20 mouse cellular contexts compared by ENCODE assay signal in the genomic region with DNA sequence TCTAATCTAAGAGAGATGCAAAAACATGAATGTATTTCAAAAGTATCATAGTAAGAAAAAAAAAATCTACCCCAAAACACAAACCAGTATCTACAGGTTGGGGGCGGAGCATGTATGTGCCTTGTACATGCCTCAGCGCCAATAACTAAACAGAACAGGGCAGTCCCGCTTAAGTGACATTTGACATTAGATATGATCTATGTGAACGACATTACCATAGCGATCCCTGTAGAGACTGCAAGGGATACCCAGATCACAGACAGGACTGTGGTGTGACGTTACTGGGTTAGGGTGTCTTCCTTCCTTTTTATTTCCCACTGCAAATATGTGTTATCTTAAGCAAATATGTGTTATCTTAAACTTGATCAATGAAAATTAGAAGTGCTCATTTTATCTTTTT. TPM values are rescaled to one million over a fixed set of nuclear protein-coding genes. Genes with fewer than 3 reads are reported as not detected.
DNase-seq lines count a peak whose midpoint lies in the region; ATAC-seq and TF ChIP-seq lines count a peak whose summit lies in the region.
"Had no signal": no experiment of that assay in that cellular context is flagged by ENCODE, and none has a peak within 500 bp of the region (broad histone marks: within the 10 kb centered on the region; RNA-seq: fewer than 3 reads in every experiment).

No protein-coding gene starts in this region.

- H3K36me3 ChIP-seq in heart, postnatal 0 days (replicated peaks; ENCODE audit: control insufficient read depth, insufficient read depth, low read length), result no peaks in the 10 kb centered on the region
- no peaks in the 10 kb centered on the region for H3K36me3 ChIP-seq in heart, embryonic 10.5 days
- no peaks in the 10 kb centered on the region for H3K36me3 ChIP-seq in liver, embryonic 15.5 days (replicated peaks)
- no peaks in the 10 kb centered on the region for H3K36me3 ChIP-seq in forebrain, embryonic 16.5 days (ENCODE audit: control insufficient read depth, insufficient read depth)
- H3K36me3 ChIP-seq: embryonic facial prominence, embryonic 10.5 days; hindbrain, embryonic 10.5 days; neural tube, embryonic 12.5 days had no signal

- no peak overlapping the region for H3K9ac ChIP-seq in heart, postnatal 0 days (replicated peaks; ENCODE audit: low read depth, low read length)
- H3K9ac ChIP-seq in liver, embryonic 15.5 days, result no peak overlapping the region
- no peak overlapping the region for H3K9ac ChIP-seq in forebrain, embryonic 16.5 days (replicated peaks; ENCODE audit: low read depth, low read length)
- H3K9ac ChIP-seq: neural tube, embryonic 12.5 days had no signal

- WGBS in heart, postnatal 0 days, result 65% methylated on average over 6 of the region's 6 CpGs
- WGBS in heart, embryonic 10.5 days, result 66% methylated on average over 6 of the region's 6 CpGs
- 39% methylated on average over 6 of the region's 6 CpGs for WGBS in liver, embryonic 15.5 days (ENCODE audit: insufficient replicate concordance)
- 90% methylated on average over 6 of the region's 6 CpGs for WGBS in forebrain, embryonic 16.5 days

- H3K4me3 ChIP-seq in heart, postnatal 0 days (ENCODE audit: low read depth, low read length), result no peak overlapping the region
- H3K4me3 ChIP-seq in heart, embryonic 10.5 days, result no peak overlapping the region
- H3K4me3 ChIP-seq in liver, embryonic 15.5 days (replicated peaks), result no peak overlapping the region
- H3K4me3 ChIP-seq in forebrain, embryonic 16.5 days (replicated peaks; ENCODE audit: low read length), result no peak overlapping the region
- H3K4me3 ChIP-seq: neural tube, embryonic 12.5 days had no signal

- H3K4me2 ChIP-seq in heart, postnatal 0 days (ENCODE audit: low read depth, low read length), result peak overlapping the region; percentile 48; the same call in 1 of the 2 replicates
- H3K4me2 ChIP-seq in liver, embryonic 15.5 days, result peak overlapping the region; percentile 64
- H3K4me2 ChIP-seq in forebrain, embryonic 16.5 days (ENCODE audit: low read length), result no peak overlapping the region

- no peak for ATAC-seq in heart, postnatal 0 days (ENCODE audit: insufficient read depth, low read depth)
- no peak for ATAC-seq in liver, embryonic 15.5 days (ENCODE audit: insufficient read depth)
- ATAC-seq in forebrain, embryonic 16.5 days, result no peak
- ATAC-seq: Patski had no signal

- no peak for DNase-seq in heart, postnatal 0 days (ENCODE audit: low spot score)
- DNase-seq in heart, embryonic 10.5 days (ENCODE audit: low spot score), result no peak
- peak; percentile 74 for DNase-seq in CD4-positive helper T cell, adult 2 months (ENCODE audit: low read depth, low spot score)
- DNase-seq in T-cell, adult 2 months (ENCODE audit: low spot score), result peak; percentile 17
- DNase-seq in thymus, postnatal 10 days (ENCODE audit: low spot score in 2 of 2), result no peak
- DNase-seq in left cerebral cortex, adult 11 months (ENCODE audit: low spot score), result no peak
- DNase-seq: adrenal gland, postnatal 14 days; cerebellum, adult 11 months; cerebellum, adult 9-11 months; gastrocnemius, postnatal 25 days; lung, postnatal 10 days; midbrain, embryonic 14.5 days; right cerebral cortex, postnatal 25 days had no signal

- 0 out of 2 replicates have a peak, but pooled peaks cover 2% of the 10 kb centered on the region for H3K4me1 ChIP-seq in heart, postnatal 0 days (ENCODE audit: control insufficient read depth, insufficient read depth)
- H3K4me1 ChIP-seq in heart, embryonic 10.5 days, result peaks cover 19% of the 10 kb centered on the region
- peaks cover 74% of the 10 kb centered on the region for H3K4me1 ChIP-seq in liver, embryonic 15.5 days (replicated peaks)
- H3K4me1 ChIP-seq in forebrain, embryonic 16.5 days (replicated peaks; ENCODE audit: control insufficient read depth, insufficient read depth, low read length), result peaks cover 2% of the 10 kb centered on the region
- H3K4me1 ChIP-seq: neural tube, embryonic 12.5 days had no signal

- TF ChIP-seq CTCF in heart, postnatal 0 days (IDR thresholded peaks at IDR 0.05; ENCODE audit: low read depth), result no peak

- no peak overlapping the region for H3K27ac ChIP-seq in heart, postnatal 0 days (ENCODE audit: low read depth)
- no peak overlapping the region for H3K27ac ChIP-seq in heart, embryonic 10.5 days
- no peak overlapping the region for H3K27ac ChIP-seq in liver, embryonic 15.5 days (replicated peaks)
- no peak overlapping the region for H3K27ac ChIP-seq in forebrain, embryonic 16.5 days (ENCODE audit: low read length)
- H3K27ac ChIP-seq: hindbrain, embryonic 10.5 days; kidney, postnatal 0 days; neural tube, embryonic 12.5 days had no signal

- H3K9me3 ChIP-seq in heart, postnatal 0 days (replicated peaks; ENCODE audit: control insufficient read depth, low read length), result no peaks in the 10 kb centered on the region
- H3K9me3 ChIP-seq in heart, embryonic 10.5 days, result no peaks in the 10 kb centered on the region
- no peaks in the 10 kb centered on the region for H3K9me3 ChIP-seq in liver, embryonic 15.5 days (replicated peaks)
- H3K9me3 ChIP-seq in forebrain, embryonic 16.5 days (ENCODE audit: control insufficient read depth, low read length), result no peaks in the 10 kb centered on the region
- H3K9me3 ChIP-seq: embryonic facial prominence, embryonic 10.5 days; hindbrain, embryonic 10.5 days; neural tube, embryonic 12.5 days had no signal

- no peak for TF ChIP-seq EP300 in heart, postnatal 0 days (IDR thresholded peaks at IDR 0.05; ENCODE audit: low read depth)

- peaks cover 5% of the 10 kb centered on the region; the same call in 1 of the 2 replicates for H3K27me3 ChIP-seq in heart, postnatal 0 days (ENCODE audit: control insufficient read depth, insufficient read depth, low read length)
- H3K27me3 ChIP-seq in heart, embryonic 10.5 days (ENCODE audit: insufficient read depth, poor library complexity, severe bottlenecking), result peaks cover 49% of the 10 kb centered on the region
- H3K27me3 ChIP-seq in liver, embryonic 15.5 days, result peaks cover 13% of the 10 kb centered on the region; the same call in 1 of the 2 replicates
- 0 out of 2 replicates have a peak, but pooled peaks cover 3% of the 10 kb centered on the region for H3K27me3 ChIP-seq in forebrain, embryonic 16.5 days (replicated peaks; ENCODE audit: control insufficient read depth, insufficient read depth, low read length)
- H3K27me3 ChIP-seq: Patski had no signal

RNA-seq across cellular contexts. Expression of gene Psen2, which starts 1.2 kb away (rescaled TPM):
- 30.8 and 33.3 TPM in 2 replicates for total RNA-seq in heart, postnatal 0 days (2014; rRNA removed; ENCODE audit: low replicate concordance)
- 15.2 and 16.4 TPM in 2 replicates for polyA plus RNA-seq in heart, postnatal 0 days (2015; fragmentation: Nextera tagmentation; extraction: Ambion mirVana)
- polyA plus RNA-seq in heart, embryonic 10.5 days (2016; fragmentation: Nextera tagmentation; extraction: Ambion mirVana), result 15.6 and 16.4 TPM in 2 replicates
- polyA plus RNA-seq in liver, embryonic 15.5 days (2015; fragmentation: Nextera tagmentation; extraction: Ambion mirVana), result 27.0 and 30.6 TPM in 2 replicates
- 11.5 and 14.7 TPM in 2 replicates for polyA plus RNA-seq in forebrain, embryonic 16.5 days (2015; fragmentation: Nextera tagmentation; extraction: Ambion mirVana)

Comparison
In these comparisons a context has a peak if more than half of its experiments do, and no peak if none do; other contexts are left out.
1. DNase-seq: peak in CD4-positive helper T cell, adult 2 months (single experiment) and T-cell, adult 2 months (single experiment); none in heart, postnatal 0 days (single experiment), heart, embryonic 10.5 days (single experiment), thymus, postnatal 10 days (0 of 2) and left cerebral cortex, adult 11 months (single experiment).